Mouse (Mus musculus) embryonic facial prominence, embryonic 13.5 days (tissue): Measurements from ENCODE around the gene Cyp1a1. TPM values are rescaled to one million over a fixed set of nuclear protein-coding genes. Genes with fewer than 3 reads are reported as not detected.

Experiments used
- ATAC-seq: fragments of 200-750 bp; cut with Nextera tagmentation; 2 replicates; pipeline ENCODE4 v1.8.0; 2017; ENCODE audit warnings: low read depth; ENCODE audit not compliant: insufficient number of reproducible peaks, insufficient read depth, low FRiP score, low TSS enrichment
- H3K27ac ChIP-seq: fragments of 300-500 bp; sonication (generic); 2 replicates; pipeline ENCODE4 v1.5.1; 2015; ENCODE audit warnings: moderate library complexity, mild to moderate bottlenecking, inconsistent platforms
- H3K27me3 ChIP-seq: fragments of 300-500 bp; sonication (generic); 2 replicates; pipeline ENCODE4 v1.6.1; 2015; ENCODE audit warnings: mild to moderate bottlenecking, inconsistent platforms
- H3K36me3 ChIP-seq: fragments of 300-500 bp; sonication (generic); 2 replicates; pipeline ENCODE4 v1.6.1; 2015; ENCODE audit warnings: mild to moderate bottlenecking, inconsistent platforms
- H3K4me1 ChIP-seq: fragments of 300-500 bp; sonication (generic); 2 replicates; pipeline ENCODE4 v1.6.1; 2015; ENCODE audit warnings: inconsistent platforms
- H3K4me2 ChIP-seq: fragments of 300-500 bp; sonication (generic); 2 replicates; pipeline ENCODE4 v1.6.1; 2015; ENCODE audit warnings: moderate library complexity, mild to moderate bottlenecking, inconsistent platforms
- H3K4me3 ChIP-seq: fragments of 300-500 bp; sonication (generic); 2 replicates; pipeline ENCODE4 v1.5.1; 2015; ENCODE audit warnings: mild to moderate bottlenecking, inconsistent platforms
- H3K9ac ChIP-seq: fragments of 300-500 bp; sonication (generic); 2 replicates; pipeline ENCODE4 v1.6.1; 2015; ENCODE audit warnings: mild to moderate bottlenecking, inconsistent platforms
- H3K9me3 ChIP-seq: fragments of 300-500 bp; sonication (generic); 2 replicates; pipeline ENCODE4 v1.6.1; 2016; ENCODE audit warnings: inconsistent platforms
- WGBS: fragments of 180-500 bp; shearing (Covaris S2); methylation state at CpG from one replicate; pipeline ENCODE4 v1.1.7; 2015; ENCODE audit warnings: mixed read lengths; 5-methylcytosine and 5-hydroxymethylcytosine counted together
- polyA plus RNA-seq: library from polyadenylated mRNA; unstranded; fragments of >200 nt; fragmentation: Nextera tagmentation; extraction: Ambion mirVana; gene quantifications from 2 replicates; pipeline ENCODE4 v1.2.1, GENCODE M21; 2015

The Cyp1a1 gene
- polyA plus RNA-seq, 1 experiment from 2014 or later, result not detected

DNA sequence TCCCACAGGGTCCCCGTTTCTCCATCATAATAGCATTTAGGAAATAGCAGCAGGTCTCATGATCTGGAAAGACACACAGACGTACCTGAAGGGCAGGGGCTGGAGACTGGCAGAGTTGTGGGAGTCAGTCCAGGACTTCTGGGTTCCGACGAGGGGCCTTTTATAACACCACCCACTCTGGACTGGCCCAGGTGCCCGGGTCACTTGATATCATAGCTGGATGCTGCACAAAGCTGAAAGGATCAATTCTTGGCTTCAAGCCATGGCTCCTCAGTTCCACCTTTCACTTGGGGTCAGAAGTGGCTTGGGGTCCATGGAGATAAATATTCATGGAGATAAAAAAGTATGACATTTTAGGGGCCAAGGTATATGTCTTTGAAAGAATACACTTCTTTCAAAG lies 4.2 kb upstream of the Cyp1a1 start, which contains the start of gene Cyp1a2:
Gene Cyp1a2, minus strand, starts transcription at position 184 of the 400 bp plus-strand sequence.
- Histone ChIP-seq H3K9ac (no peak within 1 kb of the TSS), H3K9me3 (no peaks in the 10 kb centered on the region), H3K4me2 (no peak within 1 kb of the TSS), H3K27me3 (no peaks in the 10 kb centered on the region), H3K27ac (no peak within 1 kb of the TSS), H3K4me3 (no peak within 1 kb of the TSS), H3K4me1 (no peaks in the 10 kb centered on the region), H3K36me3 (no peaks in the 10 kb centered on the region)
- 71% methylated on average over 5 of the region's 5 CpGs for WGBS
- no peak for ATAC-seq

DNA sequence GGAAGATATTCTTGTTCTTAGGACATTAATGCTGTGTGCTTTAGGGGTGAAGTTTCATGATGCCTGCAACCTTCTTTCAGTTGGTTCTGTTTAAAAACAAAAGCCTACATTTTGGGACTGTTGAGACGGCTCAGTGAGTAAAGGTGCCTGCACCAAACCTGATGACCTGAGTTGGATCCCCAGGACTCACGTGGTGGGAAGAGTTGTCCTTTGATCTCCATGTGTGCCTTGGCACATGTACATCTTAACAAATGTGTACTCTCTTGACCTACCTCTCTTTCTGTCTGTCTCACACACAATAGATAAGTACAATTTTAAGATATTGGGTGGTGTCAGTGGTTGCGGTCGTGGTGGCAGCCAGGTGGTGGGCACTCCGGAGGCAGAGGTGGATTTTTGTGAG lies 1.7 kb upstream of the Cyp1a1 start:
- ATAC-seq, result no peak
- H3K4me2 ChIP-seq, result no peak overlapping the region
- no peaks in the 10 kb centered on the region for H3K27me3 ChIP-seq
- H3K4me3 ChIP-seq, result no peak overlapping the region
- WGBS, result 85% methylated on average over 5 of the region's 5 CpGs
- H3K36me3 ChIP-seq, result no peaks in the 10 kb centered on the region
- H3K27ac ChIP-seq, result no peak overlapping the region
- no peak overlapping the region for H3K9ac ChIP-seq
- no peaks in the 10 kb centered on the region for H3K4me1 ChIP-seq
- no peaks in the 10 kb centered on the region for H3K9me3 ChIP-seq

DNA sequence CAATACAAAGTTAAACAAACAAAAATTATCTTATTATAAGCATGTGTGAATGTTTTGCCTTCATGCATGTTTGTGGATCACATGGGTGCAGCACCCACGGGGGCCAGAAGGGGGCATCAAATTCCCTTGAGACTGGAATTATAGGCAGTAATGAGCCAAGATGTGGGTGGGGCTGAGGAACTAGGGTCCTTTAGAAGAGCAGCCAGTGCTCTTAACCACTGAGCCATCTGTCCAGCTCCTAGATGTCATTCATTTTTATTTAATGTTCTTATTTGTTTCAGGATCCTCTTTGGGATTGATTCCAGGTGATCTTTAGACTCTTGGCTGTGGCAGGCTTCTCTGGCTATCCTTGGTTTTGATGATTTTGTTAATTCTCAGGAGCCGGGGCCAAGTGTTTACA lies 430 bp downstream of the Cyp1a1 start:
- Histone ChIP-seq H3K27ac (no peak overlapping the region), H3K9ac (no peak overlapping the region), H3K36me3 (no peaks in the 10 kb centered on the region), H3K4me3 (no peak overlapping the region), H3K4me1 (no peaks in the 10 kb centered on the region), H3K9me3 (no peaks in the 10 kb centered on the region), H3K4me2 (no peak overlapping the region), H3K27me3 (no peaks in the 10 kb centered on the region)
- no peak for ATAC-seq
- 49% methylated on average over 2 of the region's 2 CpGs for WGBS

DNA sequence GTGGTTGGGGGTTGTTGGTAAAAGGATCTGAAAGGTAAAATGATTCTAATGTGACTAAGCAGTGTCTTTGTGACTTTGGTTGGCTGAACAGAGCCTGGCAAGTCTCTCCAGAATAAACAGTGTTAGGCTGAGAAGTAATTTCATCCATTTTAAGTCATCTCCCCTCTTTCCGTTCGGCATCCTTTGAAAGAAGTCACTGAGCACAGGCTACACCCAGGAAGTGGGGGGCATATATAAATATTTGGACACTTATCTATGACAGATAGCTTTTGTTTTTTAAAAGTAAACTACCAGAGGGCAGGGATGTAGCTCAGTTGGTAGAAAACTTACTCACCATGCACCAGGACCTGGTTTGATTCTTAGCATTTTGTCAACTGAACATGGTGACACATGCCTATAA lies 878 bp downstream of the Cyp1a1 start:
- H3K36me3 ChIP-seq, result no peaks in the 10 kb centered on the region
- H3K9me3 ChIP-seq, result no peaks in the 10 kb centered on the region
- no peak overlapping the region for H3K4me3 ChIP-seq
- H3K4me1 ChIP-seq, result no peaks in the 10 kb centered on the region
- peaks cover 1% of the 10 kb centered on the region; the same call in 1 of the 2 replicates for H3K27me3 ChIP-seq
- no peak overlapping the region for H3K27ac ChIP-seq
- no peak overlapping the region for H3K9ac ChIP-seq
- no peak for ATAC-seq
- H3K4me2 ChIP-seq, result no peak overlapping the region
- 84% methylated on average over 2 of the region's 2 CpGs for WGBS

DNA sequence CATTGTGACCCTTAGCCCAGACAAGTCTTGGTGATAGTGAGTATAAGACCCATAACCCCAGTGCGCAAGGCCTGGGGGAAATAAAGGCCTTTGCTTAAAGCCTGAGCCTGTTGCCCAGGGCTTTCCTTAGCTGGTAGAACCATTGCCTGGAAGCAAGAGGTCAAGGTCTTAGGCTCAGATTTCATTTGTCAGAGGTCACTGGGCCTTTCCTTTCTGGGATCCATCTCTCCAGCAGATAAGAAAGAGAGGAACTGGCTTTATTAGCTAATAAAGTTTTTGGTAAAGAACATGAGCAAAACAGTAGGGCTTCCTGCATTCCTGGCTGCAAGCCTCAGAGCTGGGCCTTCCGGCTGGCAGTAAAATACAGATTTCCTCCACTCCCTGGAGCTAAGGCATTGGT lies 6.4 kb downstream of the Cyp1a1 start:
- Histone ChIP-seq H3K27me3 (peaks cover 49% of the 10 kb centered on the region), H3K4me2 (no peak overlapping the region), H3K9me3 (no peaks in the 10 kb centered on the region), H3K36me3 (no peaks in the 10 kb centered on the region), H3K27ac (no peak overlapping the region), H3K4me3 (no peak overlapping the region), H3K4me1 (peaks cover 14% of the 10 kb centered on the region), H3K9ac (no peak overlapping the region)
- 79% methylated on average over 2 of the region's 2 CpGs for WGBS
- ATAC-seq, result no peak

DNA sequence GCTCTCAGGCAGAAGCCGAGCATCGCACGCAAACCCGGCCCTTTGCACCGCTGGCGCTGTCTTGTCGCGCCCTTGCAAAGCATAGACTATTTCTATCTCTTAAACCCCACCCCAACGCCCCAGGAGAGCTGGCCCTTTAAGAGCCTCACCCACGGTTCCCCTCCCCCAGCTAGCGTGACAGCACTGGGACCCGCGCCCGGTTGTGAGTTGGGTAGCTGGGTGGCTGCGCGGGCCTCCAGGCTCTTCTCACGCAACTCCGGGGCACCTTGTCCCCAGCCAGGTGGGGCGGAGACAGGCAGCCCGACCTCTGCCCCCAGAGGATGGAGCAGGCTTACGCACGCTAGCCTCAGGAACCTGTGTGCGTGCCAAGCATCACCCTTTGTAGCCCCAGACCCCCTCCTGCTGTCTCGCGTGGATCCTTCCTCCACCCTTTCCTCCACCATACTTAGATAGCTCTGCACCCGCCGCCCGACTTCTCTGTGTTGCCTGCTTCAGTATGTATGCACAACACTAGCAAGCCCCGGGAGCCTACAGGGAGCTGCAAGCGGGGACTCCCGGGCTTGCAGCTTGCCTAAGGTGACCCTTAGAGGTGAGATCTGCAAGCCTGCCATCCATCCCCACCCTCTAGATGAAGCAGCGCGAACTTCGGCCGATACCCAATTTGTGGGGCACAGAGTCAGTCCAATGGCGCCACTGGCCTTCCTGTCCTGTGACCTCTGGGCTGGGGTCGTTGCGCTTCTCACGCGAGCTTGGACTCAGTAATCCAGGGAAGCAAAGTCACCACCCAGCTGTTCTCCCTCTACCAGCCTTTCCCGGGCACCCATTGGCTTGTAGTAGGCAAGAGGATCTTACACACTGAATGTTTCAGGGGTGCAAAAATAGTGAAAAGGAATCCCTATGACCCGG lies 8.9 kb downstream of the Cyp1a1 start:
- peaks cover 49% of the 10 kb centered on the region for H3K27me3 ChIP-seq
- H3K4me3 ChIP-seq, result peak overlapping the region; percentile 48
- no peak for ATAC-seq

DNA sequence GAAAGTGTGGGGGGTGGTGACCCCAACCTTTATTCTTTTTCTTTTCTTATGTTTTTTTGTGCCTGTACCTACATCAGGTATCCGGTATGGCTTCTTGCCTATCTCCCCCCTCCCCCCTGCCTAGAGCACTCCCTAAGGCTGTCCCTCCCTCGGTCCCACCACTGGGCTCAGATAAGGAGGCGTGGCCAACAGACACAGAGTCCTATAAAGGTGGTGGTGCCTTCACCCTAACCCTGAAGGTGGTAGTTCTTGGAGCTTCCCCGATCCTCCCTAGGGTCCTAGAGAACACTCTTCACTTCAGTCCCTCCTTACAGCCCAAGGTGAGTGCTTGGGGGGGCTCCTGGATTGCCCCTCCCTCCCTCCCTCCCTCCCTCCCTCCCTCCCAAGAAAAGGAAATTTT lies 9.7 kb downstream of the Cyp1a1 start:
- H3K4me1 ChIP-seq, result peaks cover 14% of the 10 kb centered on the region
- ATAC-seq, result no peak
- no peaks in the 10 kb centered on the region for H3K36me3 ChIP-seq
- WGBS, result 9% methylated on average over 4 of the region's 4 CpGs
- no peak overlapping the region for H3K27ac ChIP-seq
- H3K9me3 ChIP-seq, result no peaks in the 10 kb centered on the region
- no peak overlapping the region for H3K9ac ChIP-seq
- no peak overlapping the region for H3K4me2 ChIP-seq
- peaks cover 49% of the 10 kb centered on the region for H3K27me3 ChIP-seq
- H3K4me3 ChIP-seq, result no peak overlapping the region

More for the DNA sequence above, 8.9 kb downstream of the Cyp1a1 start:
- Histone ChIP-seq H3K4me2 (peak overlapping the region; percentile 89), H3K4me1 (peaks cover 14% of the 10 kb centered on the region), H3K36me3 (no peaks in the 10 kb centered on the region), H3K9me3 (no peaks in the 10 kb centered on the region), H3K9ac (peak overlapping the region; percentile 60), H3K27ac (no peak overlapping the region)
- 1% methylated on average over 42 of the region's 42 CpGs for WGBS

DNA sequence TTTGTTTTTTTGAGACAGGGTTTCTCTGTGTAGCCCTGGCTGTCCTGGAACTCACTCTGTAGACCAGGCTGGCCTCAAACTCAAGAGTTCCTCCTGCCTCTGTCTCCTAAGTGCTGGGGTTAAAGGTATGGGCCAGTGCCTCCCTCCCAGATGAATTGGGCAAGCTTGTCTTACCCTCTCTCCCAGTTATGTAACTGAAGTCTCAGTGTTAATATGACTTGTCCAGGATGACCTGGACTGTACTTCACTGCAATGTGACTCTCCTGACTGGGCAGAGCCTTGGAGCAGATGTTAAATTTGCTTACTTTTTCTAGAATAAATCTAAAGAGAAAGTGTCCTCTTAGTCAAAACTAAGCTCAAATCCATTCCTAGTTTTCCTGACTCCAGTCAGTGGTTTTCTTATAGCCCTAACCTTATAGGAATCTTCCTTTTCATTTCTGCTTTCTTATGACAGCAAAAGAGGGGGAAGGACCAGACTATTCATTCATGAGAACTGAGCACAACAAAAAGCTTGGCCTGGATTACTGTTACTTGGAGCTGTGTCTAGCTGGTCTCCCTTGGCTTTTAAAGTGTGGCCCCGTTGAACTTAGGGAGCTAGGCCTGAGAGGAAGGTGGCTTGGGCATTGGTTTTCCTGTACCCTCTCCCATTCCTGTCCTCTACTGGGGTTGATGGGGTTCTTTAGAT lies 10.9 kb downstream of the Cyp1a1 start:
- 61% methylated on average over 1 of the region's 1 CpGs for WGBS
- Histone ChIP-seq H3K4me2 (no peak overlapping the region), H3K36me3 (no peaks in the 10 kb centered on the region), H3K4me1 (peaks cover 14% of the 10 kb centered on the region), H3K27me3 (peaks cover 48% of the 10 kb centered on the region), H3K4me3 (no peak overlapping the region), H3K9me3 (no peaks in the 10 kb centered on the region), H3K27ac (no peak overlapping the region), H3K9ac (no peak overlapping the region)
- ATAC-seq, result no peak

DNA sequence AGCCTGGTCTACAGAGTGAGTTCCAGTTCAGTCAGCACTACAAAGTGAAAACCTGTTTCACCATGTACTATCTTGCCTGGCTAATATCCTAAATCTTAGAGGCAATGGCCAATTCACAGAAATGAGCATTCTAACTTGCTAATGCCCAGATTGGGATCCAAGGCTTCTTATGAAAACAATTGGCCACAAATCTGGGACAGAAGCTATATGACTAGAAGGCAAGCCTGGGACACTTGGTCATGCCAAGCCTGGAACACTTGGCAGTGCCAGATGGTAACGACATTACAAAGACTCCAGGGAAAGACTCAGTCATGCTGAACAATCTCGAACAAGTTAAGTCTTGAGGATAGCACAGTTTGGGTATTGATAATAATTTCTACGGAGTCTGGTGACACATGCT lies 18.8 kb downstream of the Cyp1a1 start:
- Histone ChIP-seq H3K36me3 (no peaks in the 10 kb centered on the region; the same call in 1 of the 2 replicates), H3K9me3 (no peaks in the 10 kb centered on the region), H3K4me3 (no peak overlapping the region), H3K9ac (no peak overlapping the region), H3K4me2 (no peak overlapping the region), H3K4me1 (peaks cover 10% of the 10 kb centered on the region), H3K27ac (no peak overlapping the region), H3K27me3 (no peaks in the 10 kb centered on the region)
- ATAC-seq, result no peak
- WGBS, result 68% methylated on average over 3 of the region's 3 CpGs

DNA sequence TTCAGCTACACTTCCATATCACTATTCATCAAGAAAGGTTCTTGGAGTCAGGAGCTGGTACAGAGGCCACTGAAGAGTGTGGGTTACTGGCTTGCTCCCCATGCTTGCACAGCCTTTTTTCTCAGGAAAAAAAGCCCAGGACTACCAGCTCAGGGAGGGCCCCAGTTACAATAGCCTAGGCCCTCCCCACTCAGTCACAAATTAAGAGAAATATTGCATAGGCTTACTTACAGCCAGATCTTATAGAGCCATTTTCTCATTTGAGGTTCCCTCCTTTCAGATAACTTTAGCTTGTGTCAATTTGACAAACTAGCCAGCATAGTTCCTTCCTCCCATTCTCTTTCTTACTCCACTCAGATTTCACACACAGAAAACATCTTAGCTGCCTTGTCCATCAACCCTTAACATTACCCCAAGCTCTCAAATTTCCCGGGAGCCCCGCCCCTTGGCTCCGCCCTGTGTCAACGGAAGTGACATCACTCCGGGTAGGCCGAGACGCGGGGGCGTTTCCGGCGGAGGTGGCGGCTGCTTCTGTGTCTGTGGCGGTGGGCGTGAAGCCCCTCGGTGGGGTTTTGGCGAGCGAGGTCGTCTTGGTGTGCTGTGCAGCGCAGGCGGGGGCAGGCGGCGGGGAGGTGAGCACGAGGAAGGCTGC lies 20.5 kb downstream of the Cyp1a1 start, which contains the start of gene Edc3:
Gene Edc3, plus strand, starts transcription at position 473 of the 652 bp plus-strand sequence.
- peak; percentile 95 for ATAC-seq
- Histone ChIP-seq H3K4me1 (peaks cover 10% of the 10 kb centered on the region), H3K9me3 (no peaks in the 10 kb centered on the region), H3K4me3 (peak within 1 kb of the TSS; percentile 87), H3K27ac (peak within 1 kb of the TSS; percentile 89), H3K4me2 (peak within 1 kb of the TSS; percentile 65), H3K9ac (peak within 1 kb of the TSS; percentile 88), H3K27me3 (no peaks in the 10 kb centered on the region), H3K36me3 (peaks cover 14% of the 10 kb centered on the region)
- WGBS, result under 1% methylated on average over 22 of the region's 23 CpGs

DNA sequence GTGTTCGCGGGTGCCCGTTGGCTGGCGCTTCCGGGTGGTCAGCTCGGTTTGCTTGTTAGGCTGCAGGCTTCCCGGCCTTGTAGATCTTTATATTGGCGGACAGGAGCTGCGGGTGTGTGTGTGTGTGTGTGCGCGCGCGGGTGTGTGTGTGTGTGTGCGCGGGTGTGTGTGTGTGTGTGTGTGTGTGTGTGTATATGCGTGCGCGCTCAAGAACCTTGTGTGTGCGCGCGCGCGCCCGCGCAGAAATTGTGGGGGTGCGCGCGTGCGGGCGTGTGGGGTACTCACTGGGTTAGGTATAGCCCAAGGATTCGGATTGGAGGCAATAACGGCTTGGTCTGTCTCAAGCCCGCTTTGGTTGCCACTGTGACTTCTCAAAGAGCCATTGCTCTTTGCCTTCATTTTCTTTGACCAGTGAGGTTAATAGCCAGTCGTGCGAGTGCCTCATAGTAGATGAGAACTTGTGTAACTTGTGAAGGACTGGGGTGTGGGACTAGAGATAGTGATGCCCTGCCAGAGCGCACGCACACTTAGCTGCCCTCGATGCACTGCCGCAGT lies 21.1 kb downstream of the Cyp1a1 start:
- WGBS, result 4% methylated on average over 38 of the region's 39 CpGs
- no peaks in the 10 kb centered on the region for H3K27me3 ChIP-seq
- ATAC-seq, result peak; percentile 46; the same call in 1 of the 2 replicates
- peaks cover 18% of the 10 kb centered on the region for H3K36me3 ChIP-seq
- H3K4me3 ChIP-seq, result peak overlapping the region; percentile 87
- peak overlapping the region; percentile 89 for H3K27ac ChIP-seq
- H3K9ac ChIP-seq, result peak overlapping the region; percentile 88
- H3K4me2 ChIP-seq, result peak overlapping the region; percentile 65
- peaks cover 10% of the 10 kb centered on the region for H3K4me1 ChIP-seq
- no peaks in the 10 kb centered on the region for H3K9me3 ChIP-seq
